Mouse (Mus musculus) spleen, adult 2 months (tissue): Measurements from ENCODE around the gene Ebp. TPM values are rescaled to one million over a fixed set of nuclear protein-coding genes. Genes with fewer than 3 reads are reported as not detected.

Experiments
- DNase-seq, 2 experiments: peaks; one replicate each; pipeline versions ENCODE4 v3.0.0 to v3.0.0-alpha.2; 2012 to 2021; ENCODE audit warnings: low spot score in 2 of 2, low read depth in 1 of 2
- H3K27ac ChIP-seq: fragments of 200-500 bp; 2 replicates; pipeline ENCODE4 v1.5.1; 2012; ENCODE audit warnings: low read length, inconsistent platforms; ENCODE audit not compliant: insufficient read depth
- H3K27me3 ChIP-seq: fragments of 200-500 bp; 2 replicates; pipeline ENCODE4 v1.6.1; 2012; ENCODE audit warnings: mild to moderate bottlenecking, moderate library complexity, low read length, inconsistent platforms; ENCODE audit not compliant: control insufficient read depth, insufficient read depth
- H3K36me3 ChIP-seq: fragments of 200-500 bp; 2 replicates; pipeline ENCODE4 v1.6.1; 2012; ENCODE audit warnings: mild to moderate bottlenecking, low read length, inconsistent platforms; ENCODE audit not compliant: control insufficient read depth, insufficient read depth
- H3K4me1 ChIP-seq: fragments of 200-500 bp; 2 replicates; pipeline ENCODE4 v1.6.1; 2011; ENCODE audit warnings: inconsistent platforms; ENCODE audit not compliant: control insufficient read depth, insufficient read depth, insufficient read length
- H3K4me3 ChIP-seq: fragments of 200-500 bp; 2 replicates; pipeline ENCODE4 v1.5.1; 2011; ENCODE audit warnings: mild to moderate bottlenecking, inconsistent platforms; ENCODE audit not compliant: insufficient read depth, insufficient read length; ENCODE audit errors: extremely low read depth
- CTCF ChIP-seq: fragments of 200-500 bp; IDR thresholded peaks from 2 replicates; pipeline ENCODE4 v1.5.1; 2011; ENCODE audit warnings: mild to moderate bottlenecking, inconsistent platforms; ENCODE audit not compliant: insufficient read depth, insufficient read length, insufficient replicate concordance; ENCODE audit errors: extremely low read depth
- POLR2A ChIP-seq: fragments of 200-500 bp; IDR thresholded peaks from 2 replicates; pipeline ENCODE4 v1.6.1; 2011; ENCODE audit warnings: low read depth, low read length, inconsistent platforms
- WGBS: fragments of 180-500 bp; shearing (Covaris S2); methylation state at CpG from one replicate; pipeline ENCODE4 v1.1.7; 2018; 5-methylcytosine and 5-hydroxymethylcytosine counted together
- polyA plus RNA-seq: library from polyadenylated mRNA; depleted of rRNA; stranded (reverse); fragments of >200 nt; gene quantifications from 2 replicates; pipeline ENCODE4 v1.2.3, GENCODE M21; 2012

Ebp gene
- polyA plus RNA-seq, 1 experiment = 40.9 TPM

- Histone ChIP-seq H3K4me1 (no peaks in the 10 kb centered on the region; the same call in 1 of the 2 replicates), H3K36me3 (0 out of 2 replicates have a peak, but pooled peaks cover 1% of the 10 kb centered on the region), H3K27me3 (no peaks in the 10 kb centered on the region), H3K27ac (peak overlapping the region; percentile 69), H3K4me3 (peak overlapping the region; percentile 85)
- DNase-seq = peak; percentile 42 to 71
- WGBS = 22% methylated on average over 38 of the region's 38 CpGs
- TF ChIP-seq POLR2A (peak; percentile 23; the same call in 1 of the 2 replicates), CTCF (no peak)
These were observed 483 bp downstream of the Ebp start for GRCm38 (mm10) chrX:8192640-8193418.

- 21% methylated on average over 13 of the region's 13 CpGs for WGBS
- Histone ChIP-seq H3K36me3 (0 out of 2 replicates have a peak, but pooled peaks cover 1% of the 10 kb centered on the region), H3K4me1 (no peaks in the 10 kb centered on the region; the same call in 1 of the 2 replicates), H3K27me3 (no peaks in the 10 kb centered on the region), H3K4me3 (peak overlapping the region; percentile 85), H3K27ac (peak overlapping the region; percentile 56; the same call in 1 of the 2 replicates)
- DNase-seq = no peak
- TF ChIP-seq CTCF (no peak), POLR2A (no peak)
These were observed 1.1 kb downstream of the Ebp start for GRCm38 (mm10) chrX:8192126-8192639.

- H3K27ac ChIP-seq = no peak overlapping the region
- H3K4me3 ChIP-seq = no peak overlapping the region
- 39% methylated on average over 7 of the region's 7 CpGs for WGBS
- 0 out of 2 replicates have a peak, but pooled peaks cover 1% of the 10 kb centered on the region for H3K36me3 ChIP-seq
- H3K4me1 ChIP-seq = no peaks in the 10 kb centered on the region
- no peaks in the 10 kb centered on the region for H3K27me3 ChIP-seq
- DNase-seq = no peak
- TF ChIP-seq CTCF (no peak), POLR2A (no peak)
These were observed 10.3 kb downstream of the Ebp start for GRCm38 (mm10) chrX:8182871-8183540.

- 81% methylated on average over 5 of the region's 5 CpGs for WGBS
- no peak overlapping the region for H3K4me3 ChIP-seq
- H3K27me3 ChIP-seq = no peaks in the 10 kb centered on the region
- TF ChIP-seq POLR2A (no peak), CTCF (no peak)
- DNase-seq = no peak
- H3K36me3 ChIP-seq = no peaks in the 10 kb centered on the region
- no peak overlapping the region for H3K27ac ChIP-seq
- H3K4me1 ChIP-seq = 0 out of 2 replicates have a peak, but pooled peaks cover 2% of the 10 kb centered on the region
These were observed 13.7 kb downstream of the Ebp start for GRCm38 (mm10) chrX:8179646-8180045.

- TF ChIP-seq POLR2A (no peak), CTCF (no peak)
- no peak for DNase-seq
- Histone ChIP-seq H3K4me3 (no peak overlapping the region), H3K36me3 (no peaks in the 10 kb centered on the region), H3K4me1 (0 out of 2 replicates have a peak, but pooled peaks cover 3% of the 10 kb centered on the region), H3K27ac (no peak overlapping the region), H3K27me3 (no peaks in the 10 kb centered on the region)
- 94% methylated on average over 2 of the region's 2 CpGs for WGBS
These were observed 14.4 kb downstream of the Ebp start for GRCm38 (mm10) chrX:8178871-8179270.

GRCm38 (mm10) chrX:8175504-8176385, 17.6 kb downstream of the Ebp start, which contains the start of gene Tbc1d25:
Gene Tbc1d25, minus strand, starts transcription at chrX:8176181.
- TF ChIP-seq CTCF = no peak
- TF ChIP-seq POLR2A = no peak
- peak within 1 kb of the TSS; percentile 72 for H3K27ac ChIP-seq
- DNase-seq = peak; percentile 81 to 83
- H3K4me1 ChIP-seq = 0 out of 2 replicates have a peak, but pooled peaks cover 3% of the 10 kb centered on the region
- no peaks in the 10 kb centered on the region for H3K27me3 ChIP-seq
- H3K36me3 ChIP-seq = no peaks in the 10 kb centered on the region; the same call in 1 of the 2 replicates
- peak within 1 kb of the TSS; percentile 80 for H3K4me3 ChIP-seq
- WGBS = 22% methylated on average over 56 of the region's 56 CpGs
